Mouse (Mus musculus) kidney, postnatal 36 days (tissue): ENCODE data around the gene Pum2.
"Not testable (repeated sequence)": the region's sequence is repeated elsewhere in the genome, so short reads cannot be mapped to it uniquely, and the experiment has no call there.

Experiments used
- DNase-seq, 2 experiments: peaks; one replicate each; pipeline ENCODE4 v3.0.0; 2021 to 2022; ENCODE audit warnings: mixed read lengths in 2 of 2

Gene Pum2

GRCm38 (mm10) chr12:8669846-8670245 is 4.1 kb upstream of the Pum2 start:
- no peak for DNase-seq

- no peak for DNase-seq
Observed at GRCm38 (mm10) chr12:8673121-8673973, 587 bp upstream of the Pum2 start.

GRCm38 (mm10) chr12:8674377-8674864 is 487 bp downstream of the Pum2 start:
- peak; percentile 16 to 75 for DNase-seq

DNA sequence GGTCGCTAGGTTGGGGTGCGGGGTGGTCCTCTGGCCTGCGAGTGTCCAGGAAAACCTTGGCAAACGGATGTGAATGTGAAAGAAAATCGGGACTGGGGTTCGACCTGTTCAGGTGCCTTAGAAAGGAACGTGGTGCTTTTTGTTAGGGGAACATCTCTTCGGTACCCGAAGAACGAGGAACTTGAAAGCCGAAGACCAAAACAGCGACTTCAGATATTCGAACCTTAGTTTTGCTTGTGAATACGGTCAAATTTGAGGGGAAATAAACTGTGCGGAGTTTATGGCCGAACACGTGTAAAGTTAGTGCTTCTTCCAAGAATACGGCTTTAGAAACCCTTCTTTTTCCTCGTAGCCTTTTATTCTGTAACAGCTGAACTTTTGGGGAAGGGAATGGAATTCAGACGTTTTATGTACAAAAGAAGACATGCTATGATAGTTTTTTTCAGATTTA is 982 bp downstream of the Pum2 start:
- no peak for DNase-seq

DNA sequence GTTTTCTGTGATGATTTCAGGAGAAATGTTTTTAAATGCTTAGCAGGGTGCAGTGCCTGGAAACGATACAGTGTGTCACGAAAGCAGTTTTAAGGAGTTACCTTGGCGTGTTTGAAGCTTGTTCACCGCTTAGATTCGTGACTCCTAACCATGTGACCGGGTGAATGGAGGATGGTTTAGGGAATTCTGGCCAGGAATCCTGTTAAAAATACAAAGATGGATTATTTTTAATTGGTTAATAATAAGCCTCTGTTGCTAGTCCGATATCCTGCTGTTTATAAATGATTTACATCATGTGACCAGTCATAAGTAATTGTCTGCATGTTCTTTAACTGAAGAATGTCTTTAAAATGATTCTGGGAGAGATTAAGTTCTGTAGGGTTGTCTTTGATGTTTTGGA is 1.4 kb downstream of the Pum2 start:
- DNase-seq = peak; percentile 34 to 44

DNA sequence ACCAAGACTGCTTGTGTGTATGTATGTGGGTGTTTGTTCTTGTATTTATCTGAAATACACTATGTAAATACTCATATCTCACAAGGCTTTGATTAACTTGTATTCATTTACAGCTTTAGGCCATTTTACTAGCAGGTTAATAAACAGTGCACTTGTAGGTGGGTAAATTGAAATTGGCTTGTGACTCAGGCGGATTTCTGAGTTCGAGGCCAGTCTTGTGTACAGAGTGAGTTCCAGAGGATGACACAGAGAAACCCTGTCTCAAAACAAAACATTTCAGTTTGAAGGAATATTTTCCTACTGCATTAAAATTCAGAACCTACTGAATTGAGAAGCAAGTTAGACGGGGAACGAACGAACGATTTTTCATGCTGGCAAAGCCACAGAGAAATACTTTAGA is 2.4 kb downstream of the Pum2 start:
- no peak for DNase-seq

GRCm38 (mm10) chr12:8677926-8678325 is 4.0 kb downstream of the Pum2 start:
- DNase-seq = no peak

GRCm38 (mm10) chr12:8684200-8684599 is 10.3 kb downstream of the Pum2 start:
- DNase-seq = no peak

- no peak for DNase-seq
Observed at GRCm38 (mm10) chr12:8685036-8685435, 11.1 kb downstream of the Pum2 start.

- DNase-seq = not testable (repeated sequence)
Observed at GRCm38 (mm10) chr12:8689882-8690281, 15.9 kb downstream of the Pum2 start.

DNA sequence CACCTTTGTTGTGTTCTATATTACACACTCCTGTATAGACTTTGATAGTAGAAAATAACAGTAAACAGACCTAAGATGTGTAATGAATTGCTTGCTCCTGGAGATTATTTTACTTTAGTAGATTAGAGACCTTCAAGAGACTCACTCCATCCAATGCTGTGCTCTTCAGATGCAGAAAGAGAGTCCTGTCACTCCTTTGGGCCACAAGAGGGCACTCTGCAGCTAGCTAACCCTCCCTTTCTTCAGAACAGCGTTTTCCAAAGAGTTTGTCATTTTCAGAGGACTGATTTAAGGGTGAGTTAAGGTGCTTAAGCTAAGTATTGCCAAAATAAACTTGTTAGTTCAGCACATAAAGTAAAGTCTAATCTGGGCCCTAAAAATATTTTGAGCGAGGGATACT is 25.0 kb downstream of the Pum2 start:
- DNase-seq = peak; percentile 47 to 78

DNA sequence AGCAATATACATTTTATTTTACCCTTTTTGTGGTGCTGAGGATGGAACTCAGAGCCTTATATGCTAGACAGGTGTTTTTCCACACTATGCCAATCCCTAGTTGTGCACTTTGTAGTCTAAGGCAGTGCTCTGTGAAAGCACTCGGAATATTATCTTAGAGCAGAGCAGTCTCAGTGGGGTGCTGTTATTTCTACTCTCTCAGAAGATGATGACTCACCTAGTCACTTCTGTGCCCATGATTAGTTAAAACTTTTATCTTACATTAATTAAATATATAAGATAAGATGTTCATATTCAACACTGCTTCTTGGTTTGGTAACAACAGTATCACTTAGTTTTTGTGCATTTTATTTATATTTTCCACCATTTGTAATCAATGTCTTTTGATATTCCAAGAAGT is 30.1 kb downstream of the Pum2 start:
- no peak for DNase-seq

DNA sequence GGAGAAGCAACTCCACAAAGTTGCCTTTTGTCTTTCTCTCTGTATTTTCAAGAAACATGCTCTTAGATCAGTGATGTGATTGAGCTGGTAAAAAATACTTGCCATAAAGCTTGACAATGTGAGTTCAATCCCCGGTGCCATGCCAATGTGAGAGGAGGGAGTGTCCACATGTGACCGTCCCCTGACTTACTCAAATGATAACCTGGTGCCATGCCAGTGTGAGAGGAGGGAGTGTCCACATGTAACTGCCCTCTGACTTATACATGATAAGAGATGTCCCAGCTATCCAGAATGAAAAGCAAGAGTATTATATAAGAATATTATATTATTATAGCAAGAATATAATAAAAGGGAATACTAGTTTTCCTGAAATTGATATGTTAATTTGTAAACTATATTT is 34.9 kb downstream of the Pum2 start:
- DNase-seq = no peak

DNA sequence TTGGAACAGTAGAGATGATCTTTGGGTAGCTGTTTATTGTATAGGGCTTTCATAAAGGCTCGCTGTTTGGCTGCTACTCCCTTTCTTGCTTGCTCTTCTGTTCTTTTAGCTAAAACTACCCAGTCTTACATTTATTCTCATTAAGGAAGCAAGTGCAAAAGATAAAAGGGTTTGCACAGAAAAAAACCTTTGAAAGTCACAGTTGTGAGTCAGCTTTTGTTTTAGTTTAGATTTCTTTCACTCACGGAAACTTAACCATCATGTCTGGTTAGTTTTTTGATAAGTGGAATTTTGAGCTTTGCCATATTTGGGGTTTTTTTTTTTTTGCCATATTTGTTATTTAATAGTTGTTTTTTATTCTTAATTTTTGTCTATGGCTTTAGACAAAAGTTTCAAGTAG is 38.7 kb downstream of the Pum2 start:
- no peak for DNase-seq

DNA sequence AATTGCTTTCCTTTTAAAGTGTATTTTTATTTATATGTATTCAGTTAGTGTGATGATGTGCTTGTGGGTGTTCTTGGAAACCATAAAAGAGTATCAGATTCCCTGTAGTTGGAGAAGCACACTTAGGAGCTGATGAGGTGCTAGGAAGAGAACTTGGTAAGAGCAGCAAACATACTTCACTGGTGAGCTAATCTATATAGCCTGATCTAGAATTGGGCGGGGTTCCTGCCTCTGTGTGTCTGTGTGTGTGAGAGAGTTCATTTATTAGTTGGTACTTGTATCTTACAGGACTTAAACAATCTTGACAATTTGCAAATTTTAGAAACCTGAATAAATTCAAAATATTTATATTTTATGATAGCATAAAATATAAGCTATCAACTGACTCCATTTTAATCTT is 42.2 kb downstream of the Pum2 start:
- no peak for DNase-seq

- no peak for DNase-seq
Observed at GRCm38 (mm10) chr12:8726890-8727289, 53.0 kb downstream of the Pum2 start.

GRCm38 (mm10) chr12:8728739-8729138 is 54.8 kb downstream of the Pum2 start:
- peak; percentile 9 to 56 for DNase-seq

GRCm38 (mm10) chr12:8753654-8754053 is 79.7 kb downstream of the Pum2 start:
- no peak for DNase-seq

- no peak for DNase-seq
Observed at GRCm38 (mm10) chr12:8754116-8754515, 80.2 kb downstream of the Pum2 start.

GRCm38 (mm10) chr12:8758029-8758428 is 84.1 kb downstream of the Pum2 start:
- no peak for DNase-seq

- no peak for DNase-seq
Observed at GRCm38 (mm10) chr12:8759115-8759514, 85.2 kb downstream of the Pum2 start.

GRCm38 (mm10) chr12:8759779-8760178 is 85.8 kb downstream of the Pum2 start:
- no peak for DNase-seq

DNA sequence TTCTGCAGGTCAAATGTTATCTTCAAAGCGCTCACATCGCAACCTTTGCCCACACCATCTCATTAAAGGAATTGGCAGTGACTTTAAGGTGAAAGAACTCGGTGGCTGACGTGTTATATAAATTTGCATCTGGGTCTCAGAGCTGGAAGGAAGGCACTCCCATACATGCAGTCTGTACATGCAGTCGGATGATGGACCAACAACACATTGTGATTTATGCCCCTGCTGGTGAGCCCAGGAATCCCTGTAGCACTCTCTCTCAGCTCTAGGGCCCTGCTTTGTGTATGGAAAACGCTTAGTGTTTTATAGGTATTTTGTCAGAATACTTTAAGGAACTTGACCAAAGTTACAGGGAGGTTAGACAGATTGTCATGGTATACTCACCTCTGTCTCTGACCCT is 86.6 kb downstream of the Pum2 start:
- no peak for DNase-seq

DNA sequence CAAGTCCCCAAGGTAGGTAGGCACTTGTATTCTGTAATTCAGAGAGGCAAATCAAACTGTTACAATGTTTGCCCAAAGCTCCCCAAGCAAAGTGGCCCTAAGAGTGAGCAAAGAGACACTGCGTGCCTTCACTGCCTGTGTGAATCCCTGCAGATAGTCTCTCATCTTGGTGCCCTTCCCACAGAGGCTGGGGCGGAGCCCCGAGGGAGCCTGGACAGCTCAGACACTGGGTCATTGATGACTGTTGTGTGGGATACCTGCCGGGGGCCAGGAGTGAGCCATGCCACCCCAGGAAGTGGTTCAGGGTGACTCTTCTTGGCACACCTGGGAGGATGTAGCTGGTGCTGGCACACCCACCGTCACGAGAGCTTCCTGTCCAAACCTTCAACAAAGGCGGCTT is 87.1 kb downstream of the Pum2 start:
- no peak for DNase-seq

GRCm38 (mm10) chr12:8762667-8763066 is 88.7 kb downstream of the Pum2 start:
- DNase-seq = peak in 1 of 2 experiments; percentile 41
